Mouse (Mus musculus): ENCODE measurements around the gene Lyzl4. TPM values are rescaled to one million over a fixed set of nuclear protein-coding genes. Genes with fewer than 3 reads are reported as not detected.

Gene Lyzl4
- polyA plus RNA-seq, 1 experiment from 2014 or later: not detected

- no peak for ATAC-seq
- H3K9me3 ChIP-seq (replicated peaks): peaks cover 4% of the 10 kb centered on the region; the same call in 1 of the 2 replicates
- H3K27ac ChIP-seq: no peak overlapping the region
- H3K4me1 ChIP-seq: no peaks in the 10 kb centered on the region
- no peak overlapping the region for H3K4me3 ChIP-seq
- H3K27me3 ChIP-seq: no peaks in the 10 kb centered on the region
- no peaks in the 10 kb centered on the region for H3K36me3 ChIP-seq (ENCODE audit: poor library complexity, severe bottlenecking)
- no peak overlapping the region for H3K9ac ChIP-seq
- H3K4me2 ChIP-seq: no peak overlapping the region
These were observed 27.6 kb downstream of the Lyzl4 start for GRCm38 (mm10) chr9:121614241-121614757.

- Histone ChIP-seq H3K4me2 (no peak overlapping the region), H3K36me3 (ENCODE audit: poor library complexity, severe bottlenecking) (no peaks in the 10 kb centered on the region), H3K27ac (no peak overlapping the region), H3K4me1 (no peaks in the 10 kb centered on the region), H3K27me3 (no peaks in the 10 kb centered on the region), H3K4me3 (no peak overlapping the region), H3K9me3 (replicated peaks) (peaks cover 4% of the 10 kb centered on the region; the same call in 1 of the 2 replicates), H3K9ac (no peak overlapping the region)
- 75% methylated on average over 5 of the region's 5 CpGs for WGBS
- ATAC-seq: no peak
These were observed 28.7 kb downstream of the Lyzl4 start for GRCm38 (mm10) chr9:121613192-121613591.

- no peak for ATAC-seq
- no peak overlapping the region for H3K9ac ChIP-seq
- no peak overlapping the region for H3K4me2 ChIP-seq
- H3K27me3 ChIP-seq: no peaks in the 10 kb centered on the region
- no peaks in the 10 kb centered on the region for H3K36me3 ChIP-seq (ENCODE audit: poor library complexity, severe bottlenecking)
- WGBS: 75% methylated on average over 6 of the region's 6 CpGs
- no peak overlapping the region for H3K4me3 ChIP-seq
- no peaks in the 10 kb centered on the region for H3K4me1 ChIP-seq
- H3K9me3 ChIP-seq (replicated peaks): peaks cover 4% of the 10 kb centered on the region; the same call in 1 of the 2 replicates
- H3K27ac ChIP-seq: no peak overlapping the region
These were observed 32.5 kb downstream of the Lyzl4 start for GRCm38 (mm10) chr9:121609381-121609780.

- WGBS: 48% methylated on average over 1 of the region's 1 CpGs
- Histone ChIP-seq H3K4me2 (no peak overlapping the region), H3K4me3 (no peak overlapping the region), H3K4me1 (no peaks in the 10 kb centered on the region), H3K9me3 (replicated peaks) (peaks cover 4% of the 10 kb centered on the region; the same call in 1 of the 2 replicates), H3K36me3 (ENCODE audit: poor library complexity, severe bottlenecking) (no peaks in the 10 kb centered on the region), H3K27ac (no peak overlapping the region), H3K9ac (no peak overlapping the region), H3K27me3 (no peaks in the 10 kb centered on the region)
- ATAC-seq: peak; percentile 45; the same call in 1 of the 2 replicates
These were observed 35.3 kb downstream of the Lyzl4 start for GRCm38 (mm10) chr9:121606498-121607096.

GRCm38 (mm10) chr9:121605414-121606278 lies 36.2 kb downstream of the Lyzl4 start:
- Histone ChIP-seq H3K27ac (no peak overlapping the region), H3K27me3 (no peaks in the 10 kb centered on the region), H3K9me3 (replicated peaks) (no peaks in the 10 kb centered on the region), H3K36me3 (ENCODE audit: poor library complexity, severe bottlenecking) (no peaks in the 10 kb centered on the region), H3K9ac (no peak overlapping the region), H3K4me2 (no peak overlapping the region), H3K4me1 (peaks cover 3% of the 10 kb centered on the region; the same call in 1 of the 2 replicates), H3K4me3 (no peak overlapping the region)
- ATAC-seq: peak; percentile 87
- WGBS: 58% methylated on average over 12 of the region's 12 CpGs

- H3K27me3 ChIP-seq: 0 out of 2 replicates have a peak, but pooled peaks cover 6% of the 10 kb centered on the region
- no peaks in the 10 kb centered on the region for H3K36me3 ChIP-seq (ENCODE audit: poor library complexity, severe bottlenecking)
- no peak for ATAC-seq
- no peak overlapping the region for H3K27ac ChIP-seq
- H3K9ac ChIP-seq: no peak overlapping the region
- H3K4me2 ChIP-seq: no peak overlapping the region
- peaks cover 5% of the 10 kb centered on the region; the same call in 1 of the 2 replicates for H3K4me1 ChIP-seq
- H3K4me3 ChIP-seq: no peak overlapping the region
- WGBS: 87% methylated on average over 2 of the region's 2 CpGs
- no peaks in the 10 kb centered on the region for H3K9me3 ChIP-seq (replicated peaks)
These were observed 39.5 kb downstream of the Lyzl4 start for GRCm38 (mm10) chr9:121602381-121602780.

- H3K27ac ChIP-seq: no peak overlapping the region
These were observed 41.0 kb downstream of the Lyzl4 start for GRCm38 (mm10) chr9:121600861-121601427.

GRCm38 (mm10) chr9:121600201-121600860 lies 41.6 kb downstream of the Lyzl4 start:
- Histone ChIP-seq H3K27ac (no peak overlapping the region), H3K27me3 (0 out of 2 replicates have a peak, but pooled peaks cover 6% of the 10 kb centered on the region), H3K9me3 (replicated peaks) (no peaks in the 10 kb centered on the region), H3K9ac (no peak overlapping the region), H3K4me3 (no peak overlapping the region), H3K4me1 (peaks cover 5% of the 10 kb centered on the region; the same call in 1 of the 2 replicates), H3K4me2 (no peak overlapping the region), H3K36me3 (ENCODE audit: poor library complexity, severe bottlenecking) (no peaks in the 10 kb centered on the region)
- no peak for ATAC-seq
- 57% methylated on average over 13 of the region's 13 CpGs for WGBS

More at GRCm38 (mm10) chr9:121600861-121601427, 41.0 kb downstream of the Lyzl4 start:
- no peak overlapping the region for H3K9ac ChIP-seq
- H3K4me1 ChIP-seq: peaks cover 5% of the 10 kb centered on the region; the same call in 1 of the 2 replicates
- H3K36me3 ChIP-seq (ENCODE audit: poor library complexity, severe bottlenecking): no peaks in the 10 kb centered on the region
- H3K4me3 ChIP-seq: no peak overlapping the region
- WGBS: 44% methylated on average over 6 of the region's 6 CpGs
- H3K4me2 ChIP-seq: no peak overlapping the region
- H3K9me3 ChIP-seq (replicated peaks): no peaks in the 10 kb centered on the region
- no peak for ATAC-seq
- H3K27me3 ChIP-seq: 0 out of 2 replicates have a peak, but pooled peaks cover 6% of the 10 kb centered on the region

GRCm38 (mm10) chr9:121599551-121599950 lies 42.3 kb downstream of the Lyzl4 start:
- Histone ChIP-seq H3K27me3 (0 out of 2 replicates have a peak, but pooled peaks cover 6% of the 10 kb centered on the region), H3K9ac (no peak overlapping the region), H3K4me2 (no peak overlapping the region), H3K9me3 (replicated peaks) (no peaks in the 10 kb centered on the region), H3K27ac (no peak overlapping the region), H3K4me3 (no peak overlapping the region), H3K36me3 (ENCODE audit: poor library complexity, severe bottlenecking) (no peaks in the 10 kb centered on the region), H3K4me1 (peaks cover 11% of the 10 kb centered on the region)
- ATAC-seq: no peak
- WGBS: 84% methylated on average over 6 of the region's 6 CpGs

- Histone ChIP-seq H3K27me3 (0 out of 2 replicates have a peak, but pooled peaks cover 6% of the 10 kb centered on the region), H3K4me3 (no peak overlapping the region), H3K36me3 (ENCODE audit: poor library complexity, severe bottlenecking) (no peaks in the 10 kb centered on the region), H3K9ac (no peak overlapping the region), H3K4me1 (peaks cover 21% of the 10 kb centered on the region), H3K27ac (no peak overlapping the region), H3K4me2 (no peak overlapping the region), H3K9me3 (replicated peaks) (no peaks in the 10 kb centered on the region)
- 80% methylated on average over 2 of the region's 2 CpGs for WGBS
- ATAC-seq: no peak
These were observed 43.8 kb downstream of the Lyzl4 start for GRCm38 (mm10) chr9:121598106-121598505.

- ATAC-seq: peak; percentile 55; the same call in 1 of the 2 replicates
- Histone ChIP-seq H3K36me3 (ENCODE audit: poor library complexity, severe bottlenecking) (no peaks in the 10 kb centered on the region), H3K9me3 (replicated peaks) (no peaks in the 10 kb centered on the region), H3K27me3 (0 out of 2 replicates have a peak, but pooled peaks cover 6% of the 10 kb centered on the region), H3K27ac (no peak overlapping the region), H3K9ac (no peak overlapping the region), H3K4me3 (no peak overlapping the region), H3K4me1 (peaks cover 23% of the 10 kb centered on the region), H3K4me2 (no peak overlapping the region)
- 44% methylated on average over 4 of the region's 4 CpGs for WGBS
These were observed 47.1 kb downstream of the Lyzl4 start for GRCm38 (mm10) chr9:121594771-121595170.

Data from forebrain, embryonic 13.5 days (tissue).